ENCODE assay signal across 18 mouse cellular contexts in genomic region chr7:72408409-72408986, GRCm38 (mm10).
DNase-seq lines count a peak whose midpoint lies in the region; ATAC-seq lines count a peak whose summit lies in the region.
"Had no signal": no experiment of that assay in that cellular context is flagged by ENCODE, and none has a peak within 500 bp of the region (broad histone marks: within the 10 kb centered on the region; RNA-seq: fewer than 3 reads in every experiment).

No protein-coding gene starts in this region.

- WGBS in lung, embryonic 15.5 days: 32% methylated on average over 6 of the region's 6 CpGs

- no peaks in the 10 kb centered on the region for H3K27me3 ChIP-seq in lung, embryonic 15.5 days
- H3K27me3 ChIP-seq: forebrain, embryonic 15.5 days; heart, embryonic 13.5 days; hindbrain, embryonic 15.5 days had no signal

- H3K4me1 ChIP-seq in lung, embryonic 15.5 days: peaks cover 5% of the 10 kb centered on the region; the same call in 1 of the 2 replicates
- H3K4me1 ChIP-seq: forebrain, embryonic 15.5 days; hindbrain, embryonic 15.5 days had no signal

- DNase-seq in urinary bladder, postnatal 14 days (ENCODE audit: low spot score): peak; percentile 4
- DNase-seq in urinary bladder, postnatal 4 days (ENCODE audit: low spot score in 2 of 2): no peak
- DNase-seq in lung, postnatal 14 days: peak; percentile 4
- peak; percentile 2 for DNase-seq in yolk sac, embryonic 10.5 days (ENCODE audit: low spot score)
- DNase-seq in cerebellum, adult 9-11 months: no peak
- no peak for DNase-seq in kidney, postnatal 14 days
- DNase-seq: adrenal gland, postnatal 14 days; cerebellum, adult 11-12 months; cerebellum, adult 9-10 months; cerebellum, postnatal 36 days; gastrocnemius, postnatal 10 days; heart, adult 2 months; heart, postnatal 36 days had no signal

- no peak overlapping the region for H3K4me3 ChIP-seq in lung, embryonic 15.5 days
- H3K4me3 ChIP-seq: forebrain, embryonic 15.5 days; heart, adult 2 months; heart, embryonic 13.5 days; hindbrain, embryonic 15.5 days had no signal

- H3K4me2 ChIP-seq in lung, embryonic 15.5 days: no peak overlapping the region
- H3K4me2 ChIP-seq: forebrain, embryonic 15.5 days; heart, embryonic 13.5 days; hindbrain, embryonic 15.5 days had no signal

- no peaks in the 10 kb centered on the region for H3K36me3 ChIP-seq in lung, embryonic 15.5 days
- H3K36me3 ChIP-seq: forebrain, embryonic 15.5 days; heart, embryonic 13.5 days; hindbrain, embryonic 15.5 days had no signal

- no peak overlapping the region for H3K9ac ChIP-seq in lung, embryonic 15.5 days
- H3K9ac ChIP-seq: forebrain, embryonic 15.5 days; heart, embryonic 13.5 days; hindbrain, embryonic 15.5 days had no signal

- H3K9me3 ChIP-seq in lung, embryonic 15.5 days: no peaks in the 10 kb centered on the region
- H3K9me3 ChIP-seq: forebrain, embryonic 15.5 days; heart, embryonic 13.5 days; hindbrain, embryonic 15.5 days had no signal

- peak; percentile 69; the same call in 1 of the 2 replicates for ATAC-seq in lung, embryonic 15.5 days (ENCODE audit: borderline replicate concordance, extremely low read depth, low FRiP score, low TSS enrichment)
- no peak for ATAC-seq in activated CD4-positive, CD25-positive, alpha-beta regulatory T cell, adult 4 months
- ATAC-seq: forebrain, embryonic 15.5 days had no signal

- H3K27ac ChIP-seq in lung, embryonic 15.5 days: no peak overlapping the region; the same call in 1 of the 2 replicates
- H3K27ac ChIP-seq: forebrain, embryonic 15.5 days; heart, adult 2 months; heart, embryonic 13.5 days; hindbrain, embryonic 15.5 days had no signal

Comparison
In these comparisons a context has a peak if more than half of its experiments do, and no peak if none do; other contexts are left out.
1. DNase-seq: peak in urinary bladder, postnatal 14 days (single experiment), lung, postnatal 14 days (single experiment) and yolk sac, embryonic 10.5 days (single experiment); none in urinary bladder, postnatal 4 days (0 of 2), cerebellum, adult 9-11 months (single experiment) and kidney, postnatal 14 days (single experiment).